Mouse (Mus musculus) brain, adult 2 months (tissue): ENCODE data around the gene Cryba4.

Experiments used
- DNase-seq: peaks from one replicate; pipeline ENCODE4 v3.0.0; 2011; ENCODE audit warnings: low read depth, low spot score

Cryba4 gene

GRCm38 (mm10) chr5:112206543-112207255 is 45.6 kb downstream of the Cryba4 start:
- no peak for DNase-seq

GRCm38 (mm10) chr5:112199656-112200055 is 52.7 kb downstream of the Cryba4 start:
- no peak for DNase-seq
